Mouse (Mus musculus) kidney, embryonic 14.5 days (tissue): ENCODE measurements around the gene Med1. TPM values are rescaled to one million over a fixed set of nuclear protein-coding genes. Genes with fewer than 3 reads are reported as not detected.
"Not testable (repeated sequence)": the region's sequence is repeated elsewhere in the genome, so short reads cannot be mapped to it uniquely, and the experiment has no call there.

Experiments used
- ATAC-seq: fragments of 200-750 bp; cut with Nextera tagmentation; 2 replicates; pipeline ENCODE4 v1.8.0; 2017; ENCODE audit warnings: moderate number of reproducible peaks, mild to moderate bottlenecking, moderate TSS enrichment, moderate library complexity; ENCODE audit not compliant: low FRiP score, low TSS enrichment
- H3K27ac ChIP-seq: fragments of 300-500 bp; sonication (generic); 2 replicates; pipeline ENCODE4 v1.5.1; 2014; ENCODE audit warnings: low read depth, mild to moderate bottlenecking, low read length, moderate library complexity, mixed read lengths
- H3K27me3 ChIP-seq: fragments of 300-500 bp; sonication (generic); 2 replicates; pipeline ENCODE4 v1.6.1; 2014; ENCODE audit warnings: mild to moderate bottlenecking, low read length; ENCODE audit not compliant: control insufficient read depth, insufficient read depth
- H3K36me3 ChIP-seq: fragments of 300-500 bp; sonication (generic); 2 replicates; pipeline ENCODE4 v1.6.1; 2014; ENCODE audit warnings: low read length, mixed read lengths; ENCODE audit not compliant: control insufficient read depth, insufficient read depth
- H3K4me1 ChIP-seq: fragments of 300-500 bp; sonication (generic); 2 replicates; pipeline ENCODE4 v1.6.1; 2014; ENCODE audit warnings: low read length, mixed read lengths; ENCODE audit not compliant: control insufficient read depth, insufficient read depth
- H3K4me2 ChIP-seq: fragments of 300-500 bp; sonication (generic); replicated peaks from 2 replicates; pipeline ENCODE4 v1.6.1; 2014; ENCODE audit warnings: low read depth, mild to moderate bottlenecking, low read length
- H3K4me3 ChIP-seq: fragments of 300-500 bp; sonication (generic); 2 replicates; pipeline ENCODE4 v1.5.1; 2014; ENCODE audit warnings: mild to moderate bottlenecking, low read length
- H3K9ac ChIP-seq: fragments of 300-500 bp; sonication (generic); 2 replicates; pipeline ENCODE4 v1.6.1; 2014; ENCODE audit warnings: low read depth, mild to moderate bottlenecking, low read length, moderate library complexity
- H3K9me3 ChIP-seq: fragments of 300-500 bp; sonication (generic); 2 replicates; pipeline ENCODE4 v1.6.1; 2016; ENCODE audit warnings: low read length; ENCODE audit not compliant: control insufficient read depth
- WGBS: fragments of 180-500 bp; shearing (Covaris S2); extraction: QIAGEN DNeasy Blood & Tissue Kit; methylation state at CpG from one replicate; pipeline ENCODE4 v1.1.7; 2014; 5-methylcytosine and 5-hydroxymethylcytosine counted together
- polyA plus RNA-seq: library from polyadenylated mRNA; unstranded; fragments of >200 nt; fragmentation: Nextera tagmentation; extraction: Ambion mirVana; gene quantifications from 2 replicates; pipeline ENCODE4 v1.2.1, GENCODE M21; 2014

Med1 gene
- 62.5 and 76.6 TPM in 2 replicates for polyA plus RNA-seq

DNA sequence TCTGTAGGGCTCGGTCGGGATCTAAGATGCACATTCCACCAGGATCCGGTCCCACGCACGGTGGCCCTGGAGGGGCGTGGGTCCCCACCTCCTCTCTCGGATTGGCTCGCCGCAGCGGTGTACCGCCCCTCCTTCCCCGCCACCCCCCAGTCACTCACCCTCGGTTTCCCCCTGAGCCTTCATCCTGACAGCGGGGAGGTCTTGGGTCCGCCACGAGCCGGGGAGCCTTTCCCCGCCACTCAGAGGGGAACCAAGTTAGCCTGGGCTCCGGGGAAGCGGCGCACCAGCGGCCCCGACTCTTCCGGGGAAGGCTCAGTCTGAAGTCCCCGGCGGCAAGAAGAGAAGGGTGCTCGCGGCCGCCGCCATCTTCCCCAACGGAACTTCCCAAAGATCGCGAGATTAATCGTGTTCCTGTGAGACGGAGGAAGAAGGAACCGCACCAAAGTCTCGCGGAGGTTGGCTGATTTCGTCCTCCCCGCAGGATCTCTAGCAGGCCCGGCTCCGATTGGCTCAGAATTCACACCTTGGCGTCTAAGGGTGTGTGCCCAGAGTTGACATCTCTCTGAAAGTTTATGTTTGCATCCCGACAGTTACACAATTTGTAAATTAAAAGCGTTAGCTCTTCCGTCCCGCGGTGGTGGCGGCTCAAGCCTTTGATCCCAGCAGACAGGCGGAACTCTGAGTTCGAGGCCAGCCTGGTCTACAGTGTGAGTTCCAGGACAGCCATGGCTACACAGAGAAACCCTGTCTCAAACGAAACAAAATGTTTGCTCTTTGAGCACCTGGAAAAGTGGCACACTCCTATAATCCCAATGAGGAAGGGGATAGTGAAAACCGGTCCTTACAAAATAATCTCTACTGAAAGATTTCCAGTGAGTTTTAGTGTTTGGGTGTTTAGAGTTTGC, at the start of gene Med1:
Gene Med1, minus strand, starts transcription at position 393 of the 905 bp plus-strand sequence.
- peak within 1 kb of the TSS; percentile 92 for H3K4me3 ChIP-seq
- peak within 1 kb of the TSS; percentile 93 for H3K27ac ChIP-seq
- H3K4me2 ChIP-seq: peak within 1 kb of the TSS; percentile 75
- no peaks in the 10 kb centered on the region for H3K9me3 ChIP-seq
- H3K36me3 ChIP-seq: peaks cover 27% of the 10 kb centered on the region
- ATAC-seq: peak; percentile 97
- under 1% methylated on average over 51 of the region's 53 CpGs for WGBS
- H3K9ac ChIP-seq: peak within 1 kb of the TSS; percentile 88
- H3K4me1 ChIP-seq: peaks cover 6% of the 10 kb centered on the region
- no peaks in the 10 kb centered on the region for H3K27me3 ChIP-seq

DNA sequence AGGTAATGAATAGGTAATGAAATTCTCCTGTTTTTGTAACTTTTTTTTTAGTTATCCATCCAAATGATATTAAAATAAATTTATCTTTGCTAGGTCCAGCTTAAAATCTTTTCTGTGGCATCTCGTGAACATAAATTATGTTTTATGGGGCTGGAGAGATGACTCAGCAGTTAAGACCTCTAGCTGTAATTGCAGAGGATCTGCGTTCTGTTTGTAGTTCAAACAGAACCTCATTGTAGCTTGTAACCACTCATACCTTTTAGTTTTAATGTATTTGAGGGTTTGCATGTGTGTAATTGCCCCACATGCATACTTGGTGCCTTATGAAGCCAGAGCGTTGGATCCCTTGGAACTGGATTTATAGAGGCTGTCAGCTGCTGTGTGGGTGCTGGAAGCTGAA, 45.9 kb upstream of the Med1 start:
- no peak overlapping the region for H3K4me3 ChIP-seq
- H3K4me2 ChIP-seq: no peak overlapping the region
- no peaks in the 10 kb centered on the region for H3K27me3 ChIP-seq
- no peak overlapping the region for H3K27ac ChIP-seq
- no peaks in the 10 kb centered on the region for H3K9me3 ChIP-seq
- peaks cover 83% of the 10 kb centered on the region for H3K36me3 ChIP-seq
- ATAC-seq: no peak
- no peak overlapping the region for H3K9ac ChIP-seq
- 71% methylated on average over 3 of the region's 3 CpGs for WGBS
- no peaks in the 10 kb centered on the region for H3K4me1 ChIP-seq

DNA sequence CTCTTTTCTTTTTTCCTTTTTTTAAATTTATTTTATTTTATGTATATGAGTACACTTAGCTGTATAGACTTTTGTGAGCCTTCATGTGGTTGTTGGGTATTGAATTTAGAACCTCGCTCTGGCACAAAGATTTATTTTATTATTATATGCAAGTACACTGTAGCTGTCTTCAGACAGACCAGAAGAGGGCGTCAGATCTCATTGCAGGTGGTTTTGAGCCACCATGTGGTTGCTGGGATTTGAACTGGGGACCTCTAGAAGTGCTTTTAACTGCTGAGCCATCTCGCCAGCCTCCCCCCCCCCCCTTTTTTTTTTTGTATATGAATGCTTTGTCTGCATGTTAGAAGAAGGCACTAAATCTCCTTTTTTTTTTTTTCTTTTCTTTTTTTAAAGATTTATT, 45.3 kb upstream of the Med1 start:
- 79% methylated on average over 3 of the region's 3 CpGs for WGBS
- no peaks in the 10 kb centered on the region for H3K27me3 ChIP-seq
- no peak overlapping the region for H3K4me2 ChIP-seq
- no peak for ATAC-seq
- H3K36me3 ChIP-seq: peaks cover 81% of the 10 kb centered on the region
- no peaks in the 10 kb centered on the region for H3K9me3 ChIP-seq
- no peak overlapping the region for H3K9ac ChIP-seq
- no peak overlapping the region for H3K27ac ChIP-seq
- H3K4me3 ChIP-seq: no peak overlapping the region
- no peaks in the 10 kb centered on the region for H3K4me1 ChIP-seq

DNA sequence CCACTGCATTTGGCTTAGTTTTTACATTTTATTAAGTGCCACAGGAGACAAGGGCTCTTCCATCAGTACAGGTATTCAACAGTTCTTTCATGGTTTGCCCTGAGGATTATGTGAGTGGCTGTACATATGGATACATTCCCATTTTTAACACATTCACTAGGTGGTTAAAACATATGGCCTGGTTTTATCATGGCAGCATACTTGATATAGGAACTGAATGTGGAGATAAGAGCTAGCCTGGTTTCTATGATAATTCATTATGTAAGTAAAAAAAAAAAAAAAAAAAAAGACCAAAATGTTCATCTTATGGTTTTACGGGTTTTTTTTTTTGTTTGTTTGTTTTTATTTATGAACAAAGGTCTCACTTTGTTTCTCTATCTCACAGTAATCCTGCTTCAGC, 33.3 kb upstream of the Med1 start:
- no peak for ATAC-seq
- Histone ChIP-seq H3K9ac (no peak overlapping the region), H3K27ac (no peak overlapping the region), H3K4me1 (no peaks in the 10 kb centered on the region), H3K9me3 (no peaks in the 10 kb centered on the region), H3K4me3 (no peak overlapping the region), H3K4me2 (no peak overlapping the region), H3K36me3 (peaks cover 85% of the 10 kb centered on the region), H3K27me3 (no peaks in the 10 kb centered on the region)
- 92% methylated on average over 1 of the region's 1 CpGs for WGBS

DNA sequence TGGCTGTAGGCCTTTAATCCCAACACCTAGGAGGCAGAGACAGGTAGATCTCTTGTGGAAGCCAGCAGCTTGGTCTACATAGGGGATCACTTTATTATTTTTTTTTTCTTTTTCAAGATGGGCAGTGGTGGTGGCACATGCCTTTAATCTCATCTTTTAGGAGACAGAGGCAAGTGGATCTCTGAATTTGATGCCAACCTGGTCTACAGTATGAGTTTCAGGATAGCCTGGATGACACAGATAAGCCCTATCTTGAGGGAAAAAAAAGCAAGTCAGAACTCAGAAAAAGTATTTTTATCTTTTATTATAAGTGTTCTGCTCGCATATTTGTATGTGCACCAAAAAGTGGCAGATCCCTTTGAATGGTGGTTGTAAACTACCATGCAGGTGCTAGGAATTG, 20.2 kb upstream of the Med1 start:
- ATAC-seq: no peak
- Histone ChIP-seq H3K4me2 (no peak overlapping the region), H3K4me3 (no peak overlapping the region), H3K4me1 (no peaks in the 10 kb centered on the region), H3K27me3 (no peaks in the 10 kb centered on the region), H3K9me3 (no peaks in the 10 kb centered on the region), H3K9ac (no peak overlapping the region), H3K27ac (no peak overlapping the region), H3K36me3 (peaks cover 76% of the 10 kb centered on the region)
- 88% methylated on average over 1 of the region's 1 CpGs for WGBS

DNA sequence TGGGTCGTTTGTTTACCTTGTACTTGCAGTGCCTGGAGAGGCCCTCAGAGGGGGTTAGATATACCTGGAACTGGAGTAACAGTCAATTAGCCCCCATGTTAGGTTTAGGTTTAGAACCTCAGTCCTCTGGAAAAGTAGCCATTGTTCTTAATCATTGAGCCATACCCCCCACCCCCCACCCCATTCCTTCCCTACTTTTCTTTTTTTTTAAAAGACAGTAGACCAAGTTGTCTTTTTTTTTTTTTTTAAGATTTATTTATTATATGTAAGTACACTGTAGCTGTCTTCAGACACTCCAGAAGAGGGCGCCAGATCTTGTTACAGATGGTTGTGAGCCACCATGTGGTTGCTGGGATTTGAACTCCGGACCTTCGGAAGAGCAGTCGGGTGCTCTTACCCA, 16.6 kb upstream of the Med1 start:
- H3K36me3 ChIP-seq: peaks cover 60% of the 10 kb centered on the region
- WGBS: 96% methylated on average over 4 of the region's 5 CpGs
- not testable (repeated sequence) for ATAC-seq, H3K4me3 ChIP-seq, H3K27ac ChIP-seq, H3K27me3 ChIP-seq, H3K9ac ChIP-seq, H3K4me1 ChIP-seq, H3K4me2 ChIP-seq, H3K9me3 ChIP-seq

DNA sequence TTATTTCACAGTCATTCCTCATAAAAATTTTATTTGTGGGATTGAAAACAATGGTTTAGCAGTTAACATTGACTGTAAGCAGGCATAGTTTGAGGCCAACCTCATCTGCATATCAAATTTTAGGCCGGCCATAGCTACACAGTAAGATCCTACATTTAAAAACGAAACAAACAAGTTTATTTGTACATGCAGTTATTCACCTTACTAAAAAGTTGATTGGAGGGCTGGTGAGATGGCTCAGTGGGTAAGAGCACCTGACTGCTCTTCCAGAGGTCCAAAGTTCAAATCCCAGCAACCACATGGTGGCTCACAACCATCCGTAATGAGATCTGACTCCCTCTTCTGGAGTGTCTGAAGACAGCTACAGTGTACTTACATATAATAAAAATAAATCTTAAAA, 13.2 kb upstream of the Med1 start:
- H3K4me1 ChIP-seq, H3K4me3 ChIP-seq, H3K27me3 ChIP-seq, H3K9ac ChIP-seq, H3K9me3 ChIP-seq, H3K27ac ChIP-seq, ATAC-seq: not testable (repeated sequence)
- H3K36me3 ChIP-seq: peaks cover 35% of the 10 kb centered on the region
- 78% methylated on average over 3 of the region's 3 CpGs for WGBS
- H3K4me2 ChIP-seq: peak overlapping the region; percentile 81; the same call in 1 of the 2 replicates

DNA sequence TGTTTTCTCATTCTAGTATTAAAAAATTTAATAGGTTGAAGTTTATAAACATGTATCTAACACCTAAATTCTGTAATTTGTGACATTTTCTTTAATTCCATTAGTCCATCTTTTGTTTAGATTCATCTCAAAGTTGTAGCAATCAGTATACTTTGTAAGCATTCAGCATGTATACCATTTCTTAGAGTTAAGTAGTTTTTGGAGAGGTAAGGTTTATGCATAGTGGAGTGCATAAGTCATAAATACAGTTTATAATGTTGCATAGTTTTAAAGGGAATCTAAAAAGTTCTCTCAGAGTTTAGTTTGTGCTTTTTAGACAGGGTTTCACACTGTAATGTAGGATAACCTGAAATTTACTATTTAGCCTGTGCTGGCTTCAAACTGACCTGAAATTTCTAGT, 12.4 kb upstream of the Med1 start:
- H3K4me2 ChIP-seq: peak overlapping the region; percentile 81
- no peak overlapping the region for H3K9ac ChIP-seq
- H3K9me3 ChIP-seq: no peaks in the 10 kb centered on the region
- 0 out of 2 replicates have a peak, but pooled peaks cover 5% of the 10 kb centered on the region for H3K4me1 ChIP-seq
- H3K27me3 ChIP-seq: no peaks in the 10 kb centered on the region
- H3K36me3 ChIP-seq: peaks cover 28% of the 10 kb centered on the region
- H3K27ac ChIP-seq: no peak overlapping the region
- H3K4me3 ChIP-seq: peak overlapping the region; percentile 25
- ATAC-seq: no peak

DNA sequence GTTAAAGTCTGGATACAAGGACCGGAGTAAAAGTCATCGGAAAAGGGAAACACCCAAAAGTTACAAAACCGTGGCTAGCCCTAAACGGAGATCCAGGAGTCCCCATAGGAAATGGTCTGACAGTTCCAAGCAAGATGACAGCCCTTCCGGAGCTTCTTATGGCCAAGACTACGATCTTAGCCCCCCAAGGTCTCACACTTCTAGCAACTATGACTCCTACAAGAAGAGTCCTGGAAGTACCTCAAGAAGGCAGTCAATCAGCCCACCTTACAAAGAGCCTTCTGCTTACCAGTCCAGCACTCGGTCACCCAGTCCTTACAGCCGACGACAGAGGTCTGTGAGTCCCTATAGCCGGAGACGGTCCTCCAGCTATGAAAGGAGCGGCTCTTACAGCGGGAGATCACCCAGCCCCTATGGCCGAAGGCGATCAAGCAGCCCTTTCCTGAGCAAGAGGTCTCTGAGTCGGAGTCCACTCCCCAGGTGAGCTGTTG, 10.9 kb upstream of the Med1 start:
- Histone ChIP-seq H3K4me2 (peak overlapping the region; percentile 81), H3K9me3 (no peaks in the 10 kb centered on the region), H3K9ac (peak overlapping the region; percentile 99), H3K4me1 (0 out of 2 replicates have a peak, but pooled peaks cover 5% of the 10 kb centered on the region), H3K27ac (no peak overlapping the region; the same call in 1 of the 2 replicates), H3K4me3 (peak overlapping the region; percentile 83), H3K36me3 (peaks cover 14% of the 10 kb centered on the region), H3K27me3 (no peaks in the 10 kb centered on the region)
- no peak for ATAC-seq
- WGBS: 0% methylated on average over 16 of the region's 16 CpGs
